ENCODE assay signal across 15 mouse cellular contexts in genomic region chr6:62105464-62105863, GRCm38 (mm10).
"Had no signal": no experiment of that assay in that cellular context is flagged by ENCODE, and none has a peak within 500 bp of the region (broad histone marks: within the 10 kb centered on the region; RNA-seq: fewer than 3 reads in every experiment).

No protein-coding gene starts in this region.

- DNase-seq: retina, postnatal 1 day; right cerebral cortex, adult 18-20 months; right cerebral cortex, postnatal 14 days; right cerebral cortex, postnatal 25 days; right cerebral cortex, postnatal 4 days; spleen, adult 18-20 months; thymus, adult 18-20 months; thymus, adult 2 months; thymus, postnatal 14 days; thymus, postnatal 25 days; thymus, postnatal 36 days; thymus, postnatal 4 days had no signal

- H3K36me3 ChIP-seq: neural tube, embryonic 15.5 days; stomach, embryonic 15.5 days had no signal

- H3K4me1 ChIP-seq: neural tube, embryonic 15.5 days; stomach, embryonic 15.5 days had no signal

- H3K9me3 ChIP-seq: neural tube, embryonic 15.5 days; stomach, embryonic 15.5 days had no signal

- H3K4me3 ChIP-seq: neural tube, embryonic 15.5 days; stomach, embryonic 15.5 days had no signal

- H3K27ac ChIP-seq: neural tube, embryonic 15.5 days; stomach, embryonic 15.5 days; stomach, postnatal 0 days had no signal

- H3K9ac ChIP-seq: neural tube, embryonic 15.5 days; stomach, embryonic 15.5 days had no signal

- H3K4me2 ChIP-seq: neural tube, embryonic 15.5 days; stomach, embryonic 15.5 days had no signal

- H3K27me3 ChIP-seq: neural tube, embryonic 15.5 days; stomach, embryonic 15.5 days had no signal
